Mouse (Mus musculus): ENCODE results near the gene Plod3. TPM values are rescaled to one million over a fixed set of nuclear protein-coding genes. Genes with fewer than 3 reads are reported as not detected.

Gene Plod3
- polyA plus RNA-seq, 1 experiment from 2014 or later: 17.2 TPM

GRCm38 (mm10) chr5:137045402-137046323 lies 58.8 kb downstream of the Plod3 start, which contains the start of gene Ap1s1:
TSS of gene Ap1s1 (minus strand) at chr5:137046135.
- H3K27me3 ChIP-seq (ENCODE audit: control insufficient read depth, insufficient read depth, low read length): no peaks in the 10 kb centered on the region
- under 1% methylated on average over 48 of the region's 48 CpGs for whole genome bisulfite sequencing
- DNase-seq (ENCODE audit: low spot score) (peak; percentile 96), ATAC-seq (ENCODE audit: low FRiP score, low TSS enrichment) (peak; percentile 93)
- peak within 1 kb of the TSS; percentile 80 for H3K9ac ChIP-seq (ENCODE audit: low read length)
- peak within 1 kb of the TSS; percentile 66 for H3K4me3 ChIP-seq (ENCODE audit: low read depth, low read length)
- H3K36me3 ChIP-seq (ENCODE audit: control insufficient read depth, insufficient read depth, low read length): peaks cover 6% of the 10 kb centered on the region; the same call in 1 of the 2 replicates
- peak within 1 kb of the TSS; percentile 83 for H3K4me2 ChIP-seq (replicated peaks; ENCODE audit: low read depth)
- peak within 1 kb of the TSS; percentile 79 for H3K27ac ChIP-seq (replicated peaks)
- no peak for TF ChIP-seq CTCF (IDR thresholded peaks at IDR 0.05; ENCODE audit: low read depth)
- no peak for TF ChIP-seq EP300 (optimal IDR thresholded peaks at IDR 0.05)
- H3K9me3 ChIP-seq (ENCODE audit: control insufficient read depth, low read length): no peaks in the 10 kb centered on the region
- H3K4me1 ChIP-seq (replicated peaks; ENCODE audit: control insufficient read depth, insufficient read depth): peaks cover 4% of the 10 kb centered on the region; the same call in 1 of the 2 replicates

MicroRNAs encoded within 50 kb of the gene (microRNA counts, 519-probe panel; counts per million panel counts)
- not detected for microRNA mmu-miR-702

Small RNA genes lying within 50 kb of the gene (microRNA-seq; reads per million reads assigned to microRNA genes)
- 12.5 reads per million, percentile 19 among the genes with 10 or more reads in this experiment for gene Mir702

Other genes starting within 250 kb of the Plod3 start
- gene Col26a1, start 103.8 kb upstream of the Plod3 start, polyA plus RNA-seq (2015; fragmentation: Nextera tagmentation; extraction: Ambion mirVana): 2.9 and 3.5 TPM in 2 replicates
- gene Ift22, start 78.9 kb upstream of the Plod3 start, polyA plus RNA-seq (2015; fragmentation: Nextera tagmentation; extraction: Ambion mirVana): 26.1 and 28.4 TPM in 2 replicates
- 255 and 270 TPM in 2 replicates for gene Fis1, start 33.7 kb upstream of the Plod3 start, polyA plus RNA-seq (2015; fragmentation: Nextera tagmentation; extraction: Ambion mirVana)
- gene Cldn15, start 20.4 kb upstream of the Plod3 start, polyA plus RNA-seq (2015; fragmentation: Nextera tagmentation; extraction: Ambion mirVana): 5.1 and 6.8 TPM in 2 replicates
- 81.0 and 89.1 TPM in 2 replicates for gene Znhit1, start 1.0 kb downstream of the Plod3 start, polyA plus RNA-seq (2015; fragmentation: Nextera tagmentation; extraction: Ambion mirVana)
- gene Vgf, start 39.4 kb downstream of the Plod3 start, polyA plus RNA-seq (2015; fragmentation: Nextera tagmentation; extraction: Ambion mirVana): 1.8 TPM in 2 replicates
- 140 and 146 TPM in 2 replicates for gene Ap1s1, start 59.1 kb downstream of the Plod3 start, polyA plus RNA-seq (2015; fragmentation: Nextera tagmentation; extraction: Ambion mirVana)
- gene Serpine1, start 85.2 kb downstream of the Plod3 start, polyA plus RNA-seq (2015; fragmentation: Nextera tagmentation; extraction: Ambion mirVana): 0.25 and 0.27 TPM in 2 replicates
- 4.4 and 4.5 TPM in 2 replicates for gene Trim56, start 129.2 kb downstream of the Plod3 start, polyA plus RNA-seq (2015; fragmentation: Nextera tagmentation; extraction: Ambion mirVana)
- 0.68 and 0.75 TPM in 2 replicates for gene Muc3, start 162.3 kb downstream of the Plod3 start, polyA plus RNA-seq (2015; fragmentation: Nextera tagmentation; extraction: Ambion mirVana)
- gene Muc3a, start 225.4 kb downstream of the Plod3 start, polyA plus RNA-seq (2015; fragmentation: Nextera tagmentation; extraction: Ambion mirVana): 0.05 and 0.10 TPM in 2 replicates

Measured in stomach, postnatal 0 days (tissue).